Mouse (Mus musculus) megakaryocyte progenitor cell, adult 5-6 weeks (primary cell): ENCODE data around the gene Tmcc3. TPM values are rescaled to one million over a fixed set of nuclear protein-coding genes. Genes with fewer than 3 reads are reported as not detected.

Source experiments
- ATAC-seq: replicated peaks from 2 replicates; pipeline ENCODE4 v1.8.0; 2016; ENCODE audit warnings: mild to moderate bottlenecking, moderate TSS enrichment, inconsistent platforms; ENCODE audit not compliant: poor library complexity
- total RNA-seq, 2 experiments: library from RNA; stranded (forward) in 1 of 2; stranded (reverse) in 1 of 2; fragments of 157-497, 149-512 nt in 1 of 2; fragments of 200-1000 nt in 1 of 2; gene quantifications; 2 replicates each; pipeline versions ENCODE4 v1.2.3 to v1.2.4; 2015 to 2017

Tmcc3 gene
- total RNA-seq, 2 experiments from 2014 or later = 0.49 TPM; not detected in 1

DNA sequence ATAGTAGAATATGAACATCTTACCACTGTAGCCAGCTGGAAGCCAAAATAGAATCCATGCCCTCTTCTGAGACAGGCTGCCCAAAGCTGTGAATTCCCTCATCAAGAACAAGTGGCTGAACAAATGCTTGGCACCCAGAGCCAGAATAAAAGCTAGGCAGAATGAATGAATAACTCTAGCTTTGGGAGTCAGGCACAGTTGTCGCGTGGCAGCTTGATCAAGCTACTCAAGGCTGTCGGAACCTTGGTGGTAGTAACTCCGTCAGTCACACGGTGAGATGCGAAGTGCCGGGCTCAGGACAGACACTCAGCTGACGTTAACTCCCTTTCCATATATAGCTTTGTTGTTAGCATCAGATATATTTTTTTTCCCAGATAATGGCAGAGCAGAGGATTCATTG, 232.2 kb downstream of the Tmcc3 start:
- peak; percentile 11; the same call in 1 of the 2 replicates for ATAC-seq

DNA sequence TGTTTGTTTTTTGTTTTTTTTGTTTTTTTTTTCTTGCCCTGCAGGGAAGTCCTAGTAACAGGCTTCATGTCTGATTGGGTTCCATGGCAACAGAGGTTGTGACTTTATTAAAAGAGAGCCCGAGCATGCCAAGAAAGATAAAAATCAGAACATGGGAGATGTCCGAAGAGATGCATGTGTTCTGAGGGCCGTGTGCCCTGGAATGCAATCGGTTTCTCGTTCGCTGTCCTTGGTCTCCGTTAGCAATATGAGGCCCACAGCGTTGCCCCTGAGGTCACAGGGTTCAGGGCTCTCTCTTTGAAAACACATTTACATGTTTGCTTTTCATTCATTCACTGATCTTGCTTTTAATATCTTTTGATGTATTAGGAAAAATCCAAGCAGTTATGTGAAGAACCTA, 233.1 kb downstream of the Tmcc3 start:
- ATAC-seq = no peak

DNA sequence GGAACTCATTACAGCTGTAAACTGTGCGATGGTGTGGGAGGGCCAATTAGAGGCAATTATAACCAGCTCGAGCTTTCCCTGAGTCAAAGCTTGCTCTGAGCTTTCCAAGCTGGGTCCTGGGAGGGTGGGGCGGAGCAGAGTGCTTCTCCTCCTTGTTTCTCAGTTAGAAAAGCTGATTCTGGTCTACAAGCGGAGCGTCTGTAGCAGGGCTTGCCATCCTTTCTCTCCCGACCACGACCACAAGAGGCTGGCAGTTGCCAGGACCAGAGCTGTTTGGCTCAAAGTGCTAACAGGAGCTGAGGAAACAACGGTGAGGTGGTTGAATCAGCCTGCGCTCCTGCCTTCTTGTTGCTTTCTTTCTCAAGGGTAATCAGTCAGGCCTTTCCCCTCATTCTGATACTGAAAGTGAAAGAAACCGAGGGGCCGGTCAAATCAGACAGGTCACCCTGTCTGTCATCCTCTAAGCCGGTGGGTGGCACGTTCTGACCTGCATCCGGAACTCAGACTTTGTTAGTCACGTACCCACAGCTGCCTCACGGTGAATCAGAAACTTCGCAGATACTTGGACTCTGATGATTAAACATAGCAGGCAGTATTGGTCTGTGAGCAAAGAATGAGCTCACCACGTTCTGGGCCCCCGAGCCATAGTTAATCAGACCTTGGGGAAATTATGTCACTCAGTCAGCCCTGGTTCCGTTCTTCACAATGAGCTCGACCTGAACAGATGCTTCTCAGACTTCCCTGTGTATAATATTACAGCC, 233.7 kb downstream of the Tmcc3 start:
- ATAC-seq = peak; percentile 59

DNA sequence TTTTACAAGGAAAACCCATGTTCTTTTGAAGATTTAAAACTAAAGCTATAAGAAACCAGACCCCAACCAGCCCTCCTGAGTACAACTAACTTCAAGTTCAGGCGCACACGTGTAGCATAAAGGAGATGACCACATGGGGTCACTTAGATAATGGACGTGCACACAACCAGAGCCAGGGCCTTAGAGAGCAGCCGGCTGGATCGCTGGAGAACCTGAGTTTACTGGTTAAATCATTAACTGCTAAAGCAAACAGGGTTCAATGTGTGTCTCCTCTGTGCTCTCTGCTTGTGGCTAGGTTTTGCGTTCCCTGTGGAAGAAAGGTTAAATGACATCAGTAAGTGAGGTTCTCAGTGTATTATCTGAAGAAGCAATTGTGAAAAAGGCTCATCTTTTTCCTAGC, 234.9 kb downstream of the Tmcc3 start:
- ATAC-seq = no peak

DNA sequence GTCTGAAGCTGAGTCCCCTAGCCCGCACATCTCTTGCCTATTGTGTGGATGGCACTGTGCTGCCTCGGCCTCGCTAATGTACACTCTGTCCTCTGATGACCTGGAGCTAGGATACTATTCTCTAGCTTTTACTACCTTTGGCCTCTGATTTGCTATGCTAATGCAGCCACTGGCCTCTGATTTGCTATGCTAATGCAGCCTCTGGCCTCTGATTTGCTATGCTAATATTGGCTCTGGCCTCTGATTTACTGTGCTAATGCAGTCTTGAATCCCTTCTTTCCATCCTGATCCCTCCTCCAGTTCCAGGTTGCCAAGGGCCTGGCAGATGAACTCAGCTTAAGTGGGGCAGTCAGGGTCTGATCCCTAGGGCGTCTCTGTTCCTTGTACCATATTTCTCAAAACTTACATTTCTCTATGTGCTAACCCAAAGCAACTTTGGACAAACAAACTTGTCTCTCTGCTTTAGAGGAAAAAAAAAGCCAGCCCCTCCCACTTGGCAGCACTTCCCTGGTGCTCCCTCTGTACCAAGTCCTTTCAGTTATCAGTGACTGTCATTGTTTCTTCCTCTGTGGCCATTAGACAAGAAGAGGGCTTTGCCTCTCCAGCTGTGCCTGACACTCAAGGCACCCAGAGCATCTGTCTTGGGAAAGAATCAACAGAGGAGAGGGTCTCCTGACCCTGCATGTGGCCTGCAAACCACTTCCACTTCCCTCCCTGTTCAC, 237.9 kb downstream of the Tmcc3 start:
- ATAC-seq = peak; percentile 48

DNA sequence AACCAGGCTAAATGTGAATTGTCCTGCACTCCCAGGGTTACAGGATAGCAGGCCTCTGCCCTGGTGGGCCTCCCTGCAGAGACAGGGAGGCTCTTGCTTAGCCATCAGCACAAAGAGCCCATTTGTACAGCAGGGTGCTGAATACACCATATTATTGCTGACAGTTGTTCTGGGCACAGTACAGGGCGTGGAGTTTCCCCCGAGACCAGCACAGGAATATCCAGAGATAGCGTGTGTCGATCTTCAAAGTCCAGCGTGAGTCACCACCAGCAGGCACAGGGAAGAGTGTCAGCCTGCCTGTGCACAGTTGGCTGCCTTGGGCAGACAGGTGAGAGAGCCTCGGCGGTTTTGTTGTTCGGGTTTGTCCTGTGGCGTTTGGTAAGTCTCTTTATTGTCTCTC, 238.9 kb downstream of the Tmcc3 start:
- ATAC-seq = no peak

DNA sequence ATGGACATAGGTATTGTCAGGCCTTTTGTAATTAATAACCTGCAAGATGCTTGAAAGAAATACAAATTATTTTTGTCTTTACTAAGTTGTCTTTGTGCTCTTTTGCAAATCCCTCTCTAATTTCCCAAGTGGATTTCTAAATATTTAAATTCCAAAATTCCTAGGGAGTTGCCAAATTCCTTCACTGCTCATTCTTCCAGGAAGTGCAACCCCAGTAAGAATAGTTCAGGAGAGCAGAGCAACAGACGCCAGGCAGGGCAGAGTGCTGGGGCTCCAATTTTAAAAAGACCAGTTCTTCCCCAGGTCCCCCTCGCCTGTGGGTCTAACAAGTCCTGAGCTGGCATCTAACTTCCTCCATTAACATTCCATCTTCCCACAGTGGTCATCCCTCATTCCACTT, 239.3 kb downstream of the Tmcc3 start:
- no peak for ATAC-seq

DNA sequence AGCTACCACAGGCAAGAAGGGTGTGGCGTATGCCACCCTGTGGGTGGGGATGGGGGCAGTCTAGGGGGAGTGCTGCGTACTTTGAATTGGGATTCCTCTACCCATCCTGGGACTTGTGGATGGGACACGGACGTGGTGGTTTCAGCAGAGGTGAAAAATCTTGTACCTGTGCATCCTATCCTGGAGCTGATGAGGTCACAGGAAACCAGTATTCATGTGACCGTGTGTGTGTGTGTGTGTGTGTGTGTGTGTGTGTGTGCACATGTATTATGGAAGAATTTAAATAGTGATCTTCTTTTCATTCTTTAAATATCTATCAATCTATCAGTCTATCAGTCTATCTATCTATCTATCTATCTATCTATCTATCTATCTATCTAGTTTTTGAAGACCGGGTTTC, 239.8 kb downstream of the Tmcc3 start:
- ATAC-seq = no peak

DNA sequence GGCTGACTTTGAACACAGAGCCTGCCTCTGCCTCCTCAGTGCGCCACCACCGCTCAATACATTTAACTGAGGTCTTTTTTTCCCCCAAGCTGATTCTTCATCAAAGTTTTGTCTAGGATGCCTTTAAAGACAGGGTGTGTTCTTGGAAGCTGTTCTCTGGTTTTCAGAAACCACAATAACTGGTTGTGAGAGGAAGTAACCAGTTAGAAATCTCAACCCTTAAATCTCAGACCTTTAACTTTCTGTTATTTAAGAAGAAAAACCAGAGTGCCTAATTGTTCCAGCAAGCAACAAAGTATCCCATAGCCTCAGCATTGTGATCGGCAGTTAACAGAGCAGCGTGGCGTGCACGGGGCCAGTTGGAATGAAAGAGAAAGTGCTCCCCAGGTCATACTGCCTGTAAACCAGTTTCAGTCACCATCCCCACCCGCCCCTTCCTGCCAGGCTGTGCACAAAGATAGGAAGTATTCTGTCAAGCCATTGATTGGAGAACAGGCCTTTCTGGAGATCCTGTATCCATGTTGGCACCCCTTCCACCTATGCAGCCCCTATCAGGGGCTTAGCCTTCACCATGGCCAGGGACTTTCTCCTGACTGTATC, 240.3 kb downstream of the Tmcc3 start:
- peak; percentile 78 for ATAC-seq

DNA sequence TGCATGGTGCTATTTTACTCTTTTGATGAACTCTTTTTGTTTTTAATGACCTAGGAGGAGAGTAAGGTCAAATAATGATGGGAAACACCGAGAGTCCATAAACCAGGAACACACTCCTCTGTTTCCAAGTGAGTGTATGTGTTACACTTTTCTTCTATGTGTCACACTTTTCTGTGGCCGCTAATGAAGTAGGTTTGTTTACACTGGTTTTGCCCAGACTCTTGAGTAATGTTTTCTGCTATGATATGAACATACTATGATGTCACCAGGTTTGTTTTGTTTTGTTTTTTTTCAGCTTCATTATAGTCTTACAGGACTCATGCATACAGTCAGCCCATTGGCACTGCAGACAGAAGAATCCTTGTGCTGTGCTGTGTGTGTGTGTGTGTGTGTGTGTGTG, 243.6 kb downstream of the Tmcc3 start:
- ATAC-seq = no peak

DNA sequence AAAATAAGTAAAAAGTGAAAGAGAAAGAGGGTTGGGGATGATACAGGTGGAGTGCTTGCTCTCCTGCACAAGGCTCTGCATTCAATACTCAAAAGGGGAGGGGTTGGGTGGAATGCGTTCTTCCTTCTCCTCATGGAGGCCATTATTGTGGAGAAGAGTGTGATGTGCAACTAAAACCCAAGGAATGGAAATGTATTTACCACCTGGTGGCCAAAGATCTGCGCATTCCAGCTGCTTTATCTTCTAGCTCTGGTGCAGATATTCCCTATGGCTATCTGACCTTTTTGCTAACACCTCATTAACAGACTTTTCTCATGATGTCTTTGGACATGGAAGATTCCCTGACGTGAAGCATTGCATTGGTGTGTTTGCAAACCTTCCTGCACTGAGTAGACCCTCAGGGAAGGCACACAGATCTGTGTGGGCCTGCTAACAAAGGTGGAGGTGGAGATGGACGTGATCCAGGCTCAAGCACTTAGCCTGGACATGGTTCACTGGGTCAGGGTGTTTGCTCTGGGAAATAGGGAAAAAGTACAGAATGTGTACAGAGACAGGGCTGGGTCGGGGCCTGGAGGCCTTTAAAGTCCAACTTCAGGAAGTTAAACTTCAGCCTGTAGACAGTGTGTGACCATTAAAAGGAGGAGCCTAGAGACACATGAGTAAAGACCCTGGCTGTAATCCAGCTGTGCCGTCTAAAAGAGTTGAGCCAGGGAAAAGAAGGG, 245.8 kb downstream of the Tmcc3 start:
- ATAC-seq = no peak

DNA sequence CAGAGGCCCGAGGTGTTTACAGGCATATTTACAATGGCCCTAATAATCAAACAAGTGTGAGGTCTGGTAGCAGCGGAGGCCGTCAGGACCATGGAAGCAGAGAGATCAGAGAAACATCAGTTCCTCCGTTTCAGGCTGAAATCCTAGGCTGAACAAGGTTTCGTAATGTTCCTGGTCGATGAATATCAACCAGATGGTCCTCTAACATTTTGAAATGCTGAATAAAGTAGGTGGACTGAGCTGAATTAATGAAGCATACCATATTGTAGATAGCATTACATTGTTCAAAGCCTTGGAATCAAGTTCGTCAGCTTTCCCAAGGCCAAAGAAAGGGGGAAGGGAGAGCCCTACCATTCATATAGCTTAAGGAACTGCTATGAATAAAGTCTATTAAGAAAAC, 247.1 kb downstream of the Tmcc3 start:
- no peak for ATAC-seq

DNA sequence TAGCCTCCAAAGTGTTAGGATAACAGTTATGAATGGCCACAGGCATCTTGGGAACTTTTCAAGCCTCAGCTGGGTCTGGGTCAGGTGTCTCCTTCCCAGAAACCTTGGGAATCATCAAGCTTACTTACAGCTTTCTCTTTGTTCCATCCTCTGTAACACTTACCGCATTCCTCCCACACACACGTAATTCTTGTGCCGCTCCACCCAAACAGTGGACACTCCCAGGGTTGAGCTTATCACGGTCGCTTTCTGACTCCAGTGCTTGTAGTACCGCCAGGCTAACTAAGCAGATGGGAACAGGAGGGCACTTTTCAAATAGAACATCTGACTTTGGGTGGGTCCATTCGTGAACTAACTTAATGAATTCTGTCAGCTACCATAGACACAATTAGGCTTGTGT, 249.6 kb downstream of the Tmcc3 start:
- ATAC-seq = no peak

DNA sequence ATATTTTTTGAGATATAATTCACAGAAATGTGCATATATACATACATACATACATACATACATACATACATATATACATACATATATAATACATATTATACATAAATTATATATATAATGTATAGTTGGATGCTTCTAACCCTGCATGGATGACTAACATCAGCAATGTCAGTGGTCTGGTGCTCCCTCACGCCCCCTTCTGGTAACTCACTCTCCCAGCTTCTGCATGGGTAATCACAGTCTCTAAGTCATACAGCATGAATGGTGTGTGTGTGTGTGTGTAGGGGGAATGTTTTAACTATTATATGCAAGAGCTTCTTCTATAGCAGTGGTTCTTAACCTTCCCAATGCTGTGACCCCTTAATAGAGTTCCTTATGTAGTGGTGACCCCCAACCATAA, 250.4 kb downstream of the Tmcc3 start:
- peak; percentile 56 for ATAC-seq

DNA sequence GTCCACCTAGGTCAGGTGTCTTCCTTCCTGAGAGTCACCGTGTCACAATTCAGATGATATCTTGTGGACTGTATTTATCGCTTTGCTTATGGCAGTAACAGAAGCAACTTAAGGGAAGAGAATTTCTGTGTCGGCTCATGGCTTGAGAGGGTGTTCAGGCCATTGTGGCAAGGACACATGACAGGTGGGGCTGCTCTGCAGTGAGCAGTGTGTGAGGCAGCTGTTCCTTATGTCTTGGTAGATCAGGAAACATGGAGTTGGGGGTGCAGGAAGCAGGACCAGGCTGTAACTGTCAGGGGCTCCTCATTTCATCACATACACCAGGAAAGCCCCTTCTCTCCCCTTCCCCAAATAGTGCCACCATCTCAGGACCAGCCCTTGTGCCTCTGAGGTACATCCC, 251.2 kb downstream of the Tmcc3 start:
- no peak for ATAC-seq

DNA sequence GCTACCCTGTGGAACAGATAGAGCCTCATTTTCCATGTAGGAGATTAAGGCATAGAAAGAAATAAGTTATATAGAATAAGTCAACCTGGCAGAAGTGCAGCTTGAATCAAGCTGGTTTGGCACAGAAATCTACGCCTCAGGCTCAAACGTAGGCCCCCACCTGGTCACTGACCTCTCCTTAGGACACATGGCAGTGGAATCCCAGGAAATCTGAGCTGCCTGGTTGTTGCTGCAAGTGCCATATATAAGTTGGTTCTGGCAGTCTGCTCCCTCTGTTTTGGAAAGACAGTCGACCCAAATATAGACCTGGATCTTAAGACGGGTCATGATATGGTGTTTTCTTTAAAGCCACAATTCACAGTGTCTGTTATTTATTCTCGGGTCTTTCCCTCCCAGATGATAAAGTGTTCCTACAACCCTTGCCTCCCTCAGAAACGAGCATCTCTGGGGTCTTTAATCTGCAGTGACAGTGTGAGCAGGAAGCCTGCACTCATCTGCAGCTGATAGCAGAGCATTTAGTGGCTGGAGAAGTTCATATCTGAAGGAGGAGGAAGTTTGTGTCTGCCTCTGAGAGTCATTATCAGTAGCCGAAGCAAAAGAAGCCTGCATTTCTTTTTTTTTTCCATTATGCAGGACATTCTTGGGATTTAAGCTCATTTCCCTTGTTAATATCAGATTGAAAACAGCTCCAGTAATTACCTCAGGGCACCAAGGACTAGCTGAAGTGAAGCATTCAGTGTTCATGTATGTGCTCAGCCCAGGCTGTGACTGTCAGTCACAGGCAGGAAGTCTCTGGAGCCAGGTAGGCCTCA, 253.9 kb downstream of the Tmcc3 start:
- ATAC-seq = peak; percentile 83

DNA sequence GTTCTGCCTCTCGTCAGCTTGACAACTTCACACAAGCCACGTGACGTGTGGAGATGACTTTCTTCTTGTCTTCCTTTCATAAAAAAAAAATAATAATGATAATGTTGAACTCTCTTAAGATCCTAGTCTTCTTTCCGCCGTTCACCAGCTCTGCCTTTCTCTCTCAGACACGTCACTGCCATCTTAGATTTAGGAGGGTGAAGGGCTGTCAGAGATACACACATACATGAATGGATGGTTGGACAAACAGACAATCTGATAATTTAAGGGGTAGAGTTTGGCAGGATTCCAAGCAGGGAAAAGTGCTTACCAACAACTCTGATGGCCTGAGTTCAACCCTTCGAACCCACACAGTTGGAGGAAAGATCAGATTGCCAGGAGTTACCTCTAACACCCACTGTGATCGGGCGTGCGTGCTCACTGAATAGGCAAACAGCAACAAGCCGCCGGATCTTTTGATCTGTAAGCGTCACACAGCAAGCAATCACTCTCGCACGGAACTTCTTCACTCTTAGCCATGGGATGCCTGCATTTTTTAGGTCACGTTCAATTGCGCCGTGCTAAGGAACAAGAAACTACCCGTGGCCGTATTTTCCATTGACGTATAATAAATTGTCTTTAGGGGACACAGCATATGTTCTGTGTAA, 254.6 kb downstream of the Tmcc3 start:
- ATAC-seq = peak; percentile 21

DNA sequence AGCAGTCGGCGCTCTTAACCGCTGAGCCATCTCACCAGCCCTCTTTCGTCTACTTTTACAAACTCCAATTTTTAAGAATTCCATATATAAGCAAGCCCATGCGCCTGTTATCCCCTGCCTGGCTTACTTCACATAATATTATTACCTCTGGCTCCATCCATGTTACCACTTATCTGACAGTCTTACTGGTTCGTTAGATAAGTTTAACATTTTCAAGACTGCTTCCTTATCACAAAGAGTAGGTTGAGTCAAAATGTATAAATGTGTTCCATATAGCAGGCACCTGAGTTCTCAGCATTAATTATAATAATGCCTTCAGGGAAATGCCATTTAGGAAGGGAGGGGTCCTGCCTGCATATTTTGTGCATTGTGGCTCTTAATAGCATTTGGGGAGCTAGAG, 255.5 kb downstream of the Tmcc3 start:
- no peak for ATAC-seq

DNA sequence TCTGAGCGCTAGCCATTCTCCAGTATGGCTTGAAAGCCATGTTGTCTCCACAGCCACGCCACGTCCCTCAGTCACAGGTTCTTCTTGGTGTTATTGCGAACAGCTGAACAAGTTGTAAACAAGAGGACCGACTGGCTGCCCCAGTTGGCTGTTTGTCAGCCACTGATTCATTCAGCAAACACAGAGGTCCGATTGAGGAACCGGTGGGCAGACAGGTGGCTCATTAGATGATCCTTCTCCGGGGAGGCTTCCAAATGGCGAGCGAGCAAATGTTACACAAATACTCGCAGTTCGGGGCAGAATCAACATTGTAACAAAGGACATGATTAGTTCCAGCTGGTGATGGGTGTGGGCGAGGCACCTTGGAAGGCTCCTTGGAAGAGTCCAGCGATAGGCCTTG, 256.2 kb downstream of the Tmcc3 start:
- no peak for ATAC-seq

DNA sequence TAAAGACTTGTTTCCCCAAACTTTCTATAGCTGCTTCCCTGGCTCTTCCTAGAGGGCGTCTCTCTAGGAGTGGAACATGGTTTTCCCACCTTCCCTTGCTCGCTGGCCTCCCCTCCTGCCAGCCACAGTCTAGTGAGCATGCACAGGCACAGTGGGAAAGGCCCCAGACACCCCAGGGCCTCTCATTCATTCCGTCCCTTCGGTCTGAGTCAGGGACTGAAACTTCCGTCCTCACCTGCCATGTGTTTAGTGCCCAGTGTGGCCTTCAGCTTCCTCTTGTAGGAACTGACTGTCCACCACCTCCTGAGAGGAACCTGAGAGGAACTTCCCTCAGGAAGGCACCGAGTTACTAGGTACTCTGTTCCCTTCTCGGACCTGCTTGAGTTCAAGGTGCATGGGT, 257.1 kb downstream of the Tmcc3 start:
- no peak for ATAC-seq
